Mouse (Mus musculus): ENCODE results near the gene Tas1r1. TPM values are rescaled to one million over a fixed set of nuclear protein-coding genes. Genes with fewer than 3 reads are reported as not detected.

Tas1r1 gene
- total and polyA plus RNA-seq, 2 experiments from 2014 or later = 0.08 TPM; not detected in 1

DNA sequence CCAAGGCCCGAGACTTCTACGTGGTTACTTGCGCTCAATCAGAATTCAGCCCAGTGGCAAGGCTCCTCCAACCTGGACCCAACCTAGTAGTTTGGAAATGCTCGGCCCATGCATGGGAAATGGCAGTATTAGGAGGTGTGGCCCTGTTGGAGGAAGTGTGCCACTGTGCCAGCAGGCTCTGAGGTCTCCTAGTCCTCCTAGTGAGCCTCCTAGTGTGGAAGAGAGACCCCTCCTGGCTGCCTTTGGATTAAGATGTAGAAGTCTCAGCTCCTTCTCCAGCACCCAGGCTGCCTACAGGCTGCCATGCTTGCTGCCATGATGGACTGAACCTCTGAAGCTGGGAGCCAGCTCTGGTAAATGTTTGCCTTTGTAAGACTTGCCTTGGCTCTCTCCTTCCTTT is 8.4 kb downstream of the Tas1r1 start:
- TF ChIP-seq CTCF (IDR thresholded peaks at IDR 0.05; ENCODE audit: low read depth) (0 out of 2 replicates have a peak, but pooled peaks have one; percentile 27), EP300 (IDR thresholded peaks at IDR 0.05; ENCODE audit: low read depth) (no peak)
- Histone ChIP-seq H3K27ac (ENCODE audit: low read depth) (no peak overlapping the region), H3K4me3 (ENCODE audit: low read depth, low read length) (no peak overlapping the region), H3K36me3 (replicated peaks; ENCODE audit: control insufficient read depth, insufficient read depth, low read length) (no peaks in the 10 kb centered on the region), H3K27me3 (ENCODE audit: control insufficient read depth, insufficient read depth, low read length) (no peaks in the 10 kb centered on the region), H3K4me2 (ENCODE audit: low read depth, low read length) (no peak overlapping the region), H3K4me1 (ENCODE audit: control insufficient read depth, insufficient read depth) (peaks cover 22% of the 10 kb centered on the region), H3K9me3 (replicated peaks; ENCODE audit: control insufficient read depth, low read length) (no peaks in the 10 kb centered on the region), H3K9ac (replicated peaks; ENCODE audit: low read depth, low read length) (no peak overlapping the region)
- WGBS = 83% methylated on average over 4 of the region's 4 CpGs
- DNase-seq (ENCODE audit: low spot score) = no peak
- ATAC-seq (ENCODE audit: insufficient read depth, low read depth) = no peak

DNA sequence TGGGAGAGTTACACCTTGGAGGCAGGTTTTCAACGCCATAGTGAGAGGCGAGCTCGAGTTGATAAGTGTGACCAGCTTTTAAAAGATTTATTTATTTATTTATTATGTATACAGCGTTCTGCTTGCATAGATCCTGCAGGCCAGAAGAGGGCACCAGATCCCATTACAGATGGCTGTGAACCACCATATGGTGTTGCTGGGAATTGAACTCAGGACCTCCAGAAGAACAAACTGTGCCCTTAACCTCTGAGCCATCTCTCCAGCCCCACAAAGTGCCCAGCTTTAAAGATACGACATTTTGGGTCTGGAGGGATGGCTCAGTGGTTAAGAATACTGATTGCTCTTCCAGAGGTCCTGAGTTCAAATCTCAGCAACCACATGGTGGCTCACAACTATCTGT is 9.3 kb downstream of the Tas1r1 start:
- no peak overlapping the region for H3K27ac ChIP-seq (ENCODE audit: low read depth)
- H3K27me3 ChIP-seq (ENCODE audit: control insufficient read depth, insufficient read depth, low read length) = no peaks in the 10 kb centered on the region
- no peak overlapping the region for H3K9ac ChIP-seq (replicated peaks; ENCODE audit: low read depth, low read length)
- peaks cover 22% of the 10 kb centered on the region for H3K4me1 ChIP-seq (ENCODE audit: control insufficient read depth, insufficient read depth)
- no peak overlapping the region for H3K4me2 ChIP-seq (ENCODE audit: low read depth, low read length)
- H3K36me3 ChIP-seq (replicated peaks; ENCODE audit: control insufficient read depth, insufficient read depth, low read length) = peaks cover 6% of the 10 kb centered on the region
- WGBS = 32% methylated on average over 5 of the region's 5 CpGs
- no peak for TF ChIP-seq EP300 (IDR thresholded peaks at IDR 0.05; ENCODE audit: low read depth)
- TF ChIP-seq CTCF (IDR thresholded peaks at IDR 0.05; ENCODE audit: low read depth) = peak; percentile 45
- no peak overlapping the region for H3K4me3 ChIP-seq (ENCODE audit: low read depth, low read length)
- ATAC-seq (ENCODE audit: insufficient read depth, low read depth) (no peak), DNase-seq (ENCODE audit: low spot score) (no peak)
- no peaks in the 10 kb centered on the region for H3K9me3 ChIP-seq (replicated peaks; ENCODE audit: control insufficient read depth, low read length)

DNA sequence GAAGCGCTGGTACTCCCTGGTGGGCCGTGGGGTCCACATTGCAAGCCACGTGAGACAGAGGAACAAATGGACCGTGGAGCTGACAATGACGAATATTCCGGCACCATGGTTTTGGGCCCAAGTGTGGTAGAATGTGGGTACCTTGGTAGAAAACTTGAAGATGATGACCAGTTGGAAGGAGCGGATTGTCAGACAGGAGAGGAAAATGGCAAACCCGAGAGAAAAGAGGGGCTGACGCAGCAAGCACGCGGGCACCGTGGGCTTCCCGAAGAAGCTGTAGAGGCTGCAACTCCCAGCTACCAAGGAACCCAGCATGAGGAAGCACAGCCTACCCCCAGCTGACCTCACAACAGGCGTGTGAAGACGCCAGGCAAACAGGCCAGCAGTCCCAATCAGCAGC is 9.9 kb downstream of the Tas1r1 start:
- Histone ChIP-seq H3K27ac (ENCODE audit: low read depth) (no peak overlapping the region), H3K4me3 (ENCODE audit: low read depth, low read length) (0 out of 2 replicates have a peak overlapping the region, but pooled peaks have one; percentile 75), H3K27me3 (ENCODE audit: control insufficient read depth, insufficient read depth, low read length) (no peaks in the 10 kb centered on the region), H3K9ac (replicated peaks; ENCODE audit: low read depth, low read length) (no peak overlapping the region; the same call in 1 of the 2 replicates), H3K36me3 (replicated peaks; ENCODE audit: control insufficient read depth, insufficient read depth, low read length) (peaks cover 11% of the 10 kb centered on the region), H3K4me2 (ENCODE audit: low read depth, low read length) (0 out of 2 replicates have a peak overlapping the region, but pooled peaks have one; percentile 84), H3K9me3 (replicated peaks; ENCODE audit: control insufficient read depth, low read length) (no peaks in the 10 kb centered on the region), H3K4me1 (ENCODE audit: control insufficient read depth, insufficient read depth) (peaks cover 22% of the 10 kb centered on the region)
- TF ChIP-seq CTCF (IDR thresholded peaks at IDR 0.05; ENCODE audit: low read depth) = no peak
- TF ChIP-seq EP300 (IDR thresholded peaks at IDR 0.05; ENCODE audit: low read depth) = no peak
- WGBS = 57% methylated on average over 15 of the region's 15 CpGs
- no peak for ATAC-seq (ENCODE audit: insufficient read depth, low read depth)
- DNase-seq (ENCODE audit: low spot score) = no peak

DNA sequence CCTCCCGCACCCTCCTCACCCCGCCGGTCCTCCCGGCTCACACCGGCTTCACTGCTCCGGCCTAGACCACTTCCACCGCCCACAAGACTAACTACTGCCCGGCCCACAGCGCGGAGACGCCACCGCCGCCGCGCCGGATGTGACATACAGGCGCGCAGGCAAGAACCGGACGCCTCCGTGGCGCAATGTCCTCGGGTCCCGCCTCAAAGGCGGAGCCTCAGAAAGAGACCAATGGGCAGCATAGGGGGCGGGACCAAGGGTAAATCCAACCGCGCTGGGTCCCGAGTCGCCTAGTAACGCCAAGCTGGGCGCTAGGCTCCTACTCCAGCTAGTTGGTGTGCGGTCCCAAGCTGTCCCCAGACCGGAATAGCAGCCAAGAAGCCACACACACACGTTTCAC is 10.8 kb downstream of the Tas1r1 start, which contains the start of gene Zbtb48:
Gene Zbtb48, minus strand, starts transcription at position 148 of the 400 bp plus-strand sequence.
- ATAC-seq (ENCODE audit: insufficient read depth, low read depth) (peak; percentile 98), DNase-seq (ENCODE audit: low spot score) (peak; percentile 96)
- Histone ChIP-seq H3K9me3 (replicated peaks; ENCODE audit: control insufficient read depth, low read length) (no peaks in the 10 kb centered on the region), H3K27me3 (ENCODE audit: control insufficient read depth, insufficient read depth, low read length) (no peaks in the 10 kb centered on the region), H3K36me3 (replicated peaks; ENCODE audit: control insufficient read depth, insufficient read depth, low read length) (peaks cover 18% of the 10 kb centered on the region), H3K4me2 (ENCODE audit: low read depth, low read length) (peak within 1 kb of the TSS; percentile 84), H3K9ac (replicated peaks; ENCODE audit: low read depth, low read length) (peak within 1 kb of the TSS; percentile 53), H3K4me3 (ENCODE audit: low read depth, low read length) (peak within 1 kb of the TSS; percentile 75), H3K27ac (ENCODE audit: low read depth) (peak within 1 kb of the TSS; percentile 72), H3K4me1 (ENCODE audit: control insufficient read depth, insufficient read depth) (peaks cover 22% of the 10 kb centered on the region)
- WGBS = under 1% methylated on average over 32 of the region's 35 CpGs
- TF ChIP-seq EP300 (IDR thresholded peaks at IDR 0.05; ENCODE audit: low read depth) = no peak
- TF ChIP-seq CTCF (IDR thresholded peaks at IDR 0.05; ENCODE audit: low read depth) = no peak

DNA sequence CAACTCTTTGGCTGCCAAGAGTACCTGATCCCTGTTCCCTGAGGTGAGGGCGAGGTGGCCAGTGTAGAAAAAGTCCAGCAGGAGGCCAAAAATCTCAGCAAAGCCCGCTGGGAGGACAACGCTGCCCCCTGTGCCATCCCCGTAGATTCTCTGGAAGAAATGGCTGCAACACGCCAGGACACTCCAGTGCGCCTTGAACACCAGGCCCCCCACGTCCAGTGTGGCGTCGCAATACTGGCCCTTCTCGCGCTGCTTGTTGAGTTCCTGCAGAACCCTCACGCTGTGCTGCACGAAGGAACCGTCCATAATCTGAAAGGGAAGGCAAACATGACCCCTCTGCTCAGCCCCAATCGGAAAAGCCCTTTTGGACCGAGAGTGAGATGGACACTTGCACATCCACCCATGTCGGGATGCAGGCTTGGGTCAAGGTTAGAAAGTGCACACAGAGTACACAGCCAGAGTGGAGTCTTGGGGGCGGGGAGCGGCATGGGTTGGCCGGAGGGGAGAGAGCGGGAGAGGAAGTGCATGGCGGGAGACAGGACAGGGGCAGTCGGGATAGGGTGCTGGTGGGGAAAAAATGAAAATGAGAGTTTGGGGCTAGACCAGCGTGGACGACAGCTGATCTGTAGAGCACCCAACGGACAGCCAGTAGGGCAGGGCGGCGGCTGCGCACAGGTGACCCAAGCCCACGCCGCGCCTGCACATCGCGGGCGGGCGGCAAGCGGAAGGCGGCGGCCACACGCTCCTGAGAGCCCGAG is 11.4 kb downstream of the Tas1r1 start:
- Histone ChIP-seq H3K27ac (ENCODE audit: low read depth) (peak overlapping the region; percentile 72), H3K4me1 (ENCODE audit: control insufficient read depth, insufficient read depth) (peaks cover 22% of the 10 kb centered on the region), H3K9me3 (replicated peaks; ENCODE audit: control insufficient read depth, low read length) (no peaks in the 10 kb centered on the region), H3K4me2 (ENCODE audit: low read depth, low read length) (peak overlapping the region; percentile 84), H3K9ac (replicated peaks; ENCODE audit: low read depth, low read length) (peak overlapping the region; percentile 53), H3K27me3 (ENCODE audit: control insufficient read depth, insufficient read depth, low read length) (no peaks in the 10 kb centered on the region), H3K36me3 (replicated peaks; ENCODE audit: control insufficient read depth, insufficient read depth, low read length) (peaks cover 23% of the 10 kb centered on the region), H3K4me3 (ENCODE audit: low read depth, low read length) (peak overlapping the region; percentile 75)
- no peak for DNase-seq (ENCODE audit: low spot score)
- no peak for TF ChIP-seq EP300 (IDR thresholded peaks at IDR 0.05; ENCODE audit: low read depth)
- no peak for TF ChIP-seq CTCF (IDR thresholded peaks at IDR 0.05; ENCODE audit: low read depth)
- 3% methylated on average over 32 of the region's 41 CpGs for WGBS
- ATAC-seq (ENCODE audit: insufficient read depth, low read depth) = peak; percentile 61
